Mouse (Mus musculus) MEL (cell line): ENCODE measurements around the gene Gm20806. TPM values are rescaled to one million over a fixed set of nuclear protein-coding genes. Genes with fewer than 3 reads are reported as not detected.
"Not testable (repeated sequence)": the region's sequence is repeated elsewhere in the genome, so short reads cannot be mapped to it uniquely, and the experiment has no call there.

ENCODE experiments used
- DNase-seq: peaks from one replicate; pipeline ENCODE4 v3.0.0; 2011; ENCODE audit warnings: low read depth, low spot score
- H3K27ac ChIP-seq: 2 replicates; pipeline ENCODE4 v1.5.1; 2012; ENCODE audit warnings: low read depth, mild to moderate bottlenecking, control low read depth, low read length, moderate library complexity; ENCODE audit not compliant: control insufficient read depth
- H3K27me3 ChIP-seq, 2 experiments: fragments of 150-350 bp in 1 of 2; sonication (generic) in 1 of 2; 2 replicates each; pipeline ENCODE4 v1.6.1; 2012; ENCODE audit warnings: low read length in 2 of 2, mild to moderate bottlenecking in 2 of 2, improper control_type of control experiment in 1 of 2, moderate library complexity in 1 of 2; ENCODE audit not compliant: insufficient read depth in 2 of 2, control insufficient read depth in 1 of 2
- H3K36me3 ChIP-seq, 2 experiments: 2 replicates each; pipeline ENCODE4 v1.6.1; 2012 to 2014; ENCODE audit warnings: low read length in 2 of 2, improper control_type of control experiment in 1 of 2, inconsistent platforms in 1 of 2, mild to moderate bottlenecking in 1 of 2; ENCODE audit not compliant: insufficient read depth in 2 of 2, control insufficient read depth in 1 of 2
- H3K4me1 ChIP-seq, 2 experiments: fragments of 150-350 bp in 1 of 2; sonication (generic) in 1 of 2; 2 replicates each; pipeline ENCODE4 v1.6.1; 2012; ENCODE audit warnings: low read length in 2 of 2, improper control_type of control experiment in 1 of 2, mild to moderate bottlenecking in 1 of 2; ENCODE audit not compliant: insufficient read depth in 2 of 2, control insufficient read depth in 1 of 2
- H3K4me3 ChIP-seq, 2 experiments: fragments of 150-350 bp in 1 of 2; sonication (generic) in 1 of 2; 2 replicates each; pipeline ENCODE4 v1.5.1; 2012; ENCODE audit warnings: low read depth in 2 of 2, low read length in 2 of 2, mild to moderate bottlenecking in 2 of 2, moderate library complexity in 2 of 2, control low read depth in 1 of 2, improper control_type of control experiment in 1 of 2; ENCODE audit not compliant: control insufficient read depth in 1 of 2, insufficient read depth in 1 of 2
- H3K79me2 ChIP-seq: 2 replicates; pipeline ENCODE4 v1.6.1; 2012; ENCODE audit warnings: mild to moderate bottlenecking, low read length, moderate library complexity; ENCODE audit not compliant: control insufficient read depth, poor library complexity, insufficient read depth
- H3K9ac ChIP-seq: 2 replicates; pipeline ENCODE4 v1.6.1; 2012; ENCODE audit warnings: low read depth, mild to moderate bottlenecking, control low read depth, low read length, moderate library complexity; ENCODE audit not compliant: control insufficient read depth, poor library complexity, severe bottlenecking
- H3K9me3 ChIP-seq: fragments of 150-350 bp; sonication (generic); replicated peaks from 2 replicates; pipeline ENCODE4 v1.6.1; 2012; ENCODE audit warnings: mild to moderate bottlenecking, low read length, improper control_type of control experiment, moderate library complexity; ENCODE audit not compliant: insufficient read depth
- polyA plus RNA-seq, 2 experiments: library from polyadenylated mRNA; stranded (reverse) in 1 of 2; unstranded in 1 of 2; fragments of >175 nt in 1 of 2; fragments of >200 nt in 1 of 2; gene quantifications; 2 replicates each; pipeline versions ENCODE4 v1.2.1 to v1.2.4; 2012; ENCODE audit warnings: low replicate concordance in 2 of 2, low read depth in 1 of 2; ENCODE audit not compliant: insufficient read length in 2 of 2, insufficient read depth in 1 of 2, missing spikeins in 1 of 2
- total RNA-seq: library from RNA; depleted of rRNA; stranded (reverse); fragments of 300-350 nt; gene quantifications from 2 replicates; pipeline ENCODE4 v1.2.3, GENCODE M21; 2012; rRNA removed

Gene Gm20806
- total RNA-seq (not detected in 2 replicates), polyA plus RNA-seq (not detected)

GRCm38 (mm10) chrY:78837956-78838355 is at the start of gene Gm20806:
TSS of gene Gm20806 (minus strand) at chrY:78838056.
- not testable (repeated sequence) for DNase-seq, H3K79me2 ChIP-seq, H3K9me3 ChIP-seq, H3K27ac ChIP-seq, H3K27me3 ChIP-seq, H3K36me3 ChIP-seq, H3K9ac ChIP-seq, H3K4me3 ChIP-seq, H3K4me1 ChIP-seq
